Mouse (Mus musculus): Measurements from ENCODE around the gene Stau1.

Stau1 gene

DNA sequence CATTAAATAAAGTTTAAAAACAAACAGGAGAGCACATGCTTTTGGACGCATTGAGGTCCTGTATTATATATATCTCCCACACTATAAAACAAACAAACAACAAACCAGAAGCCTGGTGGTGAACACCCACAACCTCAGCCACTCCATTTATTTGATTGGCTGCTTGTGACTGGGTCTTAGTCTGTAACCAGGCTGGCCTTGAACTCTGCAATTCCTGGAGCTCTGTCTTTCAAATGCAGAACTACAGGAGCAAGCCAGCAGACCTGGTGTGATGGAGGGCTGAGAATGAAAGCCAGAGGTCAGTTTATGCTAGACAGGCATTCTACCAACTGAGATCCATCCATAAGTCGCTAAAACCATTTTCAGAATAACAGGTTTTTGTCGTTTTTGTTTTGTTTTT, 96.4 kb downstream of the Stau1 start:
- Histone ChIP-seq H3K27me3 (ENCODE audit: insufficient read depth, low read length) (no peaks in the 10 kb centered on the region), H3K4me1 (replicated peaks; ENCODE audit: low read depth, low read length) (peaks cover 35% of the 10 kb centered on the region), H3K36me3 (ENCODE audit: insufficient read depth, low read length) (peaks cover 24% of the 10 kb centered on the region), H3K9me3 (ENCODE audit: low read length) (no peaks in the 10 kb centered on the region), H3K4me3 (replicated peaks; ENCODE audit: low read length) (no peak overlapping the region)
- no peak for TF ChIP-seq NANOG (IDR thresholded peaks at IDR 0.05; ENCODE audit: borderline replicate concordance, low read length)
- no peak for TF ChIP-seq CTCF (conservative IDR thresholded peaks at IDR 0.05; ENCODE audit: low read length)
- TF ChIP-seq POU5F1 (IDR thresholded peaks at IDR 0.05; ENCODE audit: borderline replicate concordance, low read length) = no peak

DNA sequence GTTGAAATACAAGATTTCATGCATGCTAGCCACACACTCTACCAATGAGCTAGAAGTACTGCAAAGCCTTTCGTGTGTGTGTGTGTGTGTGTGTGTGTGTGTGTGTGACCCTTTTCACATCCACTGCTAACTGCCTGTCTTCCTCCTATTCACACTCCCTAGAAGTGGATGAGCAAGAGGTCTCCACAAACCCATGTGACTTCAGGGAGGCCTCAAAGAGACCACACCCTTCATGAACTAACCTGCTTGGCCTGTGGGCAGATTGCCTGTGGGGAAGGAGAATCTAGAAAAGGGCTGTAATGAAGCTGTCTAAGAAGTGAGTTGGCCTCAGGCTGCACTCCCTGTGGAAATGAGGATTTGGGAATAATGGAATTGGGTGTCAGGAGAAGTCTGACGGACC, 96.9 kb downstream of the Stau1 start:
- TF ChIP-seq CTCF (conservative IDR thresholded peaks at IDR 0.05; ENCODE audit: low read length) = no peak
- TF ChIP-seq NANOG (IDR thresholded peaks at IDR 0.05; ENCODE audit: borderline replicate concordance, low read length) = no peak
- no peak for TF ChIP-seq POU5F1 (IDR thresholded peaks at IDR 0.05; ENCODE audit: borderline replicate concordance, low read length)
- Histone ChIP-seq H3K4me3 (replicated peaks; ENCODE audit: low read length) (no peak overlapping the region), H3K4me1 (replicated peaks; ENCODE audit: low read depth, low read length) (peaks cover 35% of the 10 kb centered on the region), H3K27me3 (ENCODE audit: insufficient read depth, low read length) (no peaks in the 10 kb centered on the region), H3K36me3 (ENCODE audit: insufficient read depth, low read length) (peaks cover 30% of the 10 kb centered on the region), H3K9me3 (ENCODE audit: low read length) (no peaks in the 10 kb centered on the region)

Measured in E14TG2a.4 (cell line).